Mouse (Mus musculus): ENCODE measurements around the gene 1700001J03Rik.
"Not testable (repeated sequence)": the region's sequence is repeated elsewhere in the genome, so short reads cannot be mapped to it uniquely, and the experiment has no call there.

Gene 1700001J03Rik

GRCm38 (mm10) chr5:146185204-146185603 lies at the start of gene 1700001J03Rik:
1700001J03Rik (minus strand) TSS chr5:146185304.
- DNase-seq (ENCODE audit: low spot score) = not testable (repeated sequence)

GRCm38 (mm10) chr5:146234336-146234735 lies 49.2 kb upstream of the 1700001J03Rik start:
- no peak for DNase-seq (ENCODE audit: low spot score)

- DNase-seq (ENCODE audit: low spot score) = no peak
These were observed 47.7 kb upstream of the 1700001J03Rik start for GRCm38 (mm10) chr5:146232816-146233215.

- DNase-seq (ENCODE audit: low spot score) = no peak
These were observed 47.1 kb upstream of the 1700001J03Rik start for GRCm38 (mm10) chr5:146232056-146232675.

GRCm38 (mm10) chr5:146231655-146231996 lies 46.5 kb upstream of the 1700001J03Rik start:
- DNase-seq (ENCODE audit: low spot score) = peak; percentile 35

- peak; percentile 94 for DNase-seq (ENCODE audit: low spot score)
These were observed 46.0 kb upstream of the 1700001J03Rik start, which contains the start of gene Cdk8 for GRCm38 (mm10) chr5:146230864-146231654. Cdk8 (plus strand) TSS chr5:146231230.

- DNase-seq (ENCODE audit: low spot score) = no peak
These were observed 45.0 kb upstream of the 1700001J03Rik start for GRCm38 (mm10) chr5:146229869-146230650.

- no peak for DNase-seq (ENCODE audit: low spot score)
These were observed 42.4 kb upstream of the 1700001J03Rik start for GRCm38 (mm10) chr5:146227496-146227895.

- peak; percentile 28 for DNase-seq (ENCODE audit: low spot score)
These were observed 38.7 kb upstream of the 1700001J03Rik start for GRCm38 (mm10) chr5:146223786-146224185.

GRCm38 (mm10) chr5:146221722-146222121 lies 36.6 kb upstream of the 1700001J03Rik start:
- DNase-seq (ENCODE audit: low spot score) = no peak

GRCm38 (mm10) chr5:146220879-146221714 lies 36.0 kb upstream of the 1700001J03Rik start, which contains the start of gene Rnf6:
Rnf6 (minus strand) TSS chr5:146221555.
- peak; percentile 95 for DNase-seq (ENCODE audit: low spot score)

GRCm38 (mm10) chr5:146220501-146220878 lies 35.4 kb upstream of the 1700001J03Rik start:
- DNase-seq (ENCODE audit: low spot score) = no peak

GRCm38 (mm10) chr5:146205537-146205936 lies 20.4 kb upstream of the 1700001J03Rik start:
- DNase-seq (ENCODE audit: low spot score) = no peak

- DNase-seq (ENCODE audit: low spot score) = no peak
These were observed 18.8 kb upstream of the 1700001J03Rik start for GRCm38 (mm10) chr5:146203921-146204320.

- DNase-seq (ENCODE audit: low spot score) = no peak
These were observed 15.5 kb upstream of the 1700001J03Rik start for GRCm38 (mm10) chr5:146200580-146200979.

GRCm38 (mm10) chr5:146199540-146199939 lies 14.4 kb upstream of the 1700001J03Rik start:
- no peak for DNase-seq (ENCODE audit: low spot score)

- no peak for DNase-seq (ENCODE audit: low spot score)
These were observed 14.0 kb upstream of the 1700001J03Rik start for GRCm38 (mm10) chr5:146199073-146199472.

GRCm38 (mm10) chr5:146193360-146193759 lies 8.3 kb upstream of the 1700001J03Rik start:
- no peak for DNase-seq (ENCODE audit: low spot score)

GRCm38 (mm10) chr5:146190501-146191269 lies 5.6 kb upstream of the 1700001J03Rik start:
- DNase-seq (ENCODE audit: low spot score) = no peak

GRCm38 (mm10) chr5:146190093-146190492 lies 5.0 kb upstream of the 1700001J03Rik start:
- DNase-seq (ENCODE audit: low spot score) = no peak

GRCm38 (mm10) chr5:146188712-146189111 lies 3.6 kb upstream of the 1700001J03Rik start:
- no peak for DNase-seq (ENCODE audit: low spot score)
